Mouse (Mus musculus) heart, adult 2 months (tissue): ENCODE results near the gene Rpa2. TPM values are rescaled to one million over a fixed set of nuclear protein-coding genes. Genes with fewer than 3 reads are reported as not detected.

Experiments used
- DNase-seq, 2 experiments: peaks; one replicate each; pipeline ENCODE4 v3.0.0; 2021
- H3K27ac ChIP-seq: fragments of 200-600 bp; 2 replicates; pipeline ENCODE4 v1.8.1; 2022
- H3K27me3 ChIP-seq: fragments of 200-500 bp; 2 replicates; pipeline ENCODE4 v1.6.1; 2012; ENCODE audit warnings: mild to moderate bottlenecking, low read length, inconsistent platforms, mixed read lengths; ENCODE audit not compliant: control insufficient read depth, insufficient read depth
- H3K36me3 ChIP-seq: fragments of 200-500 bp; 2 replicates; pipeline ENCODE4 v1.6.1; 2012; ENCODE audit warnings: low read length, inconsistent platforms; ENCODE audit not compliant: control insufficient read depth, insufficient read depth
- H3K4me1 ChIP-seq: fragments of 200-500 bp; 2 replicates; pipeline ENCODE4 v1.6.1; 2011; ENCODE audit warnings: low read length; ENCODE audit not compliant: control insufficient read depth, insufficient read depth
- H3K4me3 ChIP-seq: fragments of 200-600 bp; 2 replicates; pipeline ENCODE4 v1.8.1; 2022
- H3K79me2 ChIP-seq: fragments of 200-500 bp; replicated peaks from 2 replicates; pipeline ENCODE4 v1.6.1; 2012; ENCODE audit warnings: mild to moderate bottlenecking, inconsistent platforms, low read length, moderate library complexity, mixed read lengths; ENCODE audit not compliant: control insufficient read depth, insufficient read depth
- H3K9ac ChIP-seq: fragments of 200-500 bp; 2 replicates; pipeline ENCODE4 v1.6.1; 2012; ENCODE audit warnings: low read depth, mild to moderate bottlenecking, control low read depth, inconsistent platforms, low read length, mixed read lengths
- CTCF ChIP-seq: fragments of 200-600 bp; IDR thresholded peaks from 2 replicates; pipeline ENCODE4 v1.8.1; 2022; ENCODE audit warnings: antibody characterized with exemption, mild to moderate bottlenecking, moderate library complexity
- EP300 ChIP-seq: fragments of 200-500 bp; IDR thresholded peaks from 2 replicates; pipeline ENCODE4 v1.6.1; 2011; ENCODE audit warnings: low read depth, low read length, control low read depth; ENCODE audit not compliant: insufficient read depth
- POLR2A ChIP-seq: fragments of 200-500 bp; IDR thresholded peaks from 2 replicates; pipeline ENCODE4 v1.6.1; 2011; ENCODE audit warnings: mild to moderate bottlenecking, low read depth, low read length, control low read depth; ENCODE audit not compliant: insufficient read depth
- WGBS: fragments of 180-500 bp; shearing (Covaris S2); methylation state at CpG from one replicate; pipeline ENCODE4 v1.1.7; 2018; 5-methylcytosine and 5-hydroxymethylcytosine counted together
- intact Hi-C: fragments of 180-260 bp; cut with DNase I; formaldehyde crosslinking; loops from one replicate; pipeline ENCODE4 v1.15.1; 2025
- polyA plus RNA-seq: library from polyadenylated mRNA; depleted of rRNA; stranded (reverse); fragments of >200 nt; gene quantifications from 2 replicates; pipeline ENCODE4 v1.2.3, GENCODE M21; 2012
- total RNA-seq, 2 experiments: library from RNA; stranded (reverse); gene quantifications; 2 replicates each; pipeline ENCODE4 v1.2.3; 2021

Rpa2 gene
- total and polyA plus RNA-seq, 3 experiments = 9.9 to 12.4 (median 10.5) TPM

DNA sequence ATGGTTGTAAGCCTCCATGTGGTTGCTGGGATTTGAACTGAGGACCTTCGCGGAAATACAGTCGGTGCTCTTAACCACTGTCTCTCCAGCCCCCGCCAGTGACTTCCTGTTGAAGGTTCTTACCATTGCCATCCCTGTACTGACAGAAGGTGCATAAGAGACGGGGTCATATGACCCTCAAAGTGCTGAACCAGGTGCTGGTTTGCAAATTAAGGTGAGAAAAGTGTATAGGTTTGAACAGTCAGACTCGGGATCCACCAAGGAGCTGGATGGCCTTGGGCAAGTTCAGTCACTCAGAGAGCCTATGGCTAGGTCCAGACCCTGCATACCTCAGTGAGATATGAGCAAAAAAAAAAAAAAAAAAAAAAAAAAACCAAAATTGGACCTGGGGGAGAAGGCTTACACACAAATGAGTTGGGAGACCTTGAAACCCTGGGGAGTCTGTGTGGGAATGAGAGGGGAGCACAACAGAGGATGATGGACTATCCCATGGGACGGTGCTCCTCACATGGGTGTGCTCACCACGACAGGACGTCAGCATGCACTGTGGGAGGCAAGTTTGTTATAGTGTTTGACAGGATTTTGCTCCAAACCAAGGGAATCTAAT, 21.1 kb upstream of the Rpa2 start:
- H3K79me2 ChIP-seq = no peaks in the 10 kb centered on the region
- DNase-seq = no peak
- no peaks in the 10 kb centered on the region for H3K36me3 ChIP-seq
- intact Hi-C loops = no loop called here
- H3K4me1 ChIP-seq = peaks cover 5% of the 10 kb centered on the region; the same call in 1 of the 2 replicates
- H3K27ac ChIP-seq = peak overlapping the region; percentile 84
- WGBS = 78% methylated on average over 9 of the region's 9 CpGs
- peak overlapping the region; percentile 39 for H3K9ac ChIP-seq
- no peaks in the 10 kb centered on the region for H3K27me3 ChIP-seq
- TF ChIP-seq EP300 = no peak
- TF ChIP-seq CTCF = no peak
- no peak for TF ChIP-seq POLR2A
- H3K4me3 ChIP-seq = peak overlapping the region; percentile 43

- peak overlapping the region; percentile 84 for H3K27ac ChIP-seq
- intact Hi-C loops = no loop called here
- peaks cover 5% of the 10 kb centered on the region; the same call in 1 of the 2 replicates for H3K4me1 ChIP-seq
- peak; percentile 67 to 80 for DNase-seq
- H3K36me3 ChIP-seq = no peaks in the 10 kb centered on the region
- TF ChIP-seq CTCF = no peak
- TF ChIP-seq EP300 = peak; percentile 86; the same call in 1 of the 2 replicates
- TF ChIP-seq POLR2A = peak; percentile 81
- H3K27me3 ChIP-seq = no peaks in the 10 kb centered on the region
- no peaks in the 10 kb centered on the region for H3K79me2 ChIP-seq
- H3K9ac ChIP-seq = peak overlapping the region; percentile 41
- peak overlapping the region; percentile 43 for H3K4me3 ChIP-seq
- WGBS = 39% methylated on average over 9 of the region's 9 CpGs
These were observed 20.4 kb upstream of the Rpa2 start for GRCm38 (mm10) chr4:132747664-132748259.

- intact Hi-C loops = no loop called here
- Histone ChIP-seq H3K27me3 (no peaks in the 10 kb centered on the region), H3K9ac (no peak overlapping the region), H3K4me1 (peaks cover 5% of the 10 kb centered on the region; the same call in 1 of the 2 replicates), H3K79me2 (no peaks in the 10 kb centered on the region), H3K27ac (peak overlapping the region; percentile 84; the same call in 1 of the 2 replicates), H3K4me3 (no peak overlapping the region), H3K36me3 (no peaks in the 10 kb centered on the region)
- 90% methylated on average over 4 of the region's 4 CpGs for WGBS
- no peak for DNase-seq
- no peak for TF ChIP-seq POLR2A
- TF ChIP-seq CTCF = no peak
- no peak for TF ChIP-seq EP300
These were observed 19.4 kb upstream of the Rpa2 start for GRCm38 (mm10) chr4:132748778-132749177.

GRCm38 (mm10) chr4:132749258-132749982, 18.7 kb upstream of the Rpa2 start:
- 82% methylated on average over 6 of the region's 6 CpGs for WGBS
- intact Hi-C loops = no loop called here
- Histone ChIP-seq H3K27me3 (no peaks in the 10 kb centered on the region), H3K27ac (no peak overlapping the region), H3K36me3 (no peaks in the 10 kb centered on the region), H3K4me3 (no peak overlapping the region), H3K4me1 (peaks cover 5% of the 10 kb centered on the region; the same call in 1 of the 2 replicates), H3K9ac (no peak overlapping the region), H3K79me2 (no peaks in the 10 kb centered on the region)
- TF ChIP-seq EP300 (no peak), CTCF (no peak), POLR2A (no peak)
- DNase-seq = no peak

GRCm38 (mm10) chr4:132752992-132753391, 15.1 kb upstream of the Rpa2 start:
- Histone ChIP-seq H3K4me3 (no peak overlapping the region), H3K4me1 (peaks cover 2% of the 10 kb centered on the region; the same call in 1 of the 2 replicates), H3K9ac (no peak overlapping the region), H3K79me2 (no peaks in the 10 kb centered on the region), H3K36me3 (no peaks in the 10 kb centered on the region), H3K27ac (no peak overlapping the region), H3K27me3 (no peaks in the 10 kb centered on the region)
- intact Hi-C loops = no loop called here
- 72% methylated on average over 6 of the region's 6 CpGs for WGBS
- DNase-seq = no peak
- TF ChIP-seq CTCF (no peak), EP300 (no peak), POLR2A (no peak)
